Mouse (Mus musculus) hindbrain, embryonic 10.5 days (tissue): ENCODE data around the gene Vmn2r89. TPM values are rescaled to one million over a fixed set of nuclear protein-coding genes. Genes with fewer than 3 reads are reported as not detected.

Experiments
- DNase-seq: peaks from one replicate; pipeline ENCODE4 v3.0.0-alpha.2; 2017; ENCODE audit warnings: low spot score
- H3K27ac ChIP-seq: fragments of 300-500 bp; sonication (generic); 2 replicates; pipeline ENCODE4 v1.5.1; 2016; ENCODE audit warnings: mild to moderate bottlenecking, moderate library complexity
- H3K27me3 ChIP-seq: fragments of 300-500 bp; sonication (generic); 2 replicates; pipeline ENCODE4 v1.6.1; 2016; ENCODE audit warnings: mild to moderate bottlenecking; ENCODE audit not compliant: poor library complexity, insufficient read depth, severe bottlenecking
- H3K36me3 ChIP-seq: fragments of 300-500 bp; sonication (generic); 2 replicates; pipeline ENCODE4 v1.6.1; 2016; ENCODE audit warnings: mild to moderate bottlenecking, moderate library complexity
- H3K4me1 ChIP-seq: fragments of 300-500 bp; sonication (generic); replicated peaks from 2 replicates; pipeline ENCODE4 v1.6.1; 2016; ENCODE audit warnings: mild to moderate bottlenecking
- H3K4me3 ChIP-seq: fragments of 300-500 bp; sonication (generic); 2 replicates; pipeline ENCODE4 v1.5.1; 2016; ENCODE audit warnings: mild to moderate bottlenecking, moderate library complexity
- H3K9me3 ChIP-seq: fragments of 300-500 bp; sonication (generic); 2 replicates; pipeline ENCODE4 v1.6.1; 2016; ENCODE audit warnings: mild to moderate bottlenecking, moderate library complexity
- WGBS: fragments of 180-500 bp; shearing (Covaris S2); methylation state at CpG from one replicate; pipeline ENCODE4 v1.1.7; 2016; 5-methylcytosine and 5-hydroxymethylcytosine counted together
- polyA plus RNA-seq: library from polyadenylated mRNA; unstranded; fragments of >200 nt; fragmentation: Nextera tagmentation; extraction: Ambion mirVana; gene quantifications from 2 replicates; pipeline ENCODE4 v1.2.1, GENCODE M21; 2016

Gene Vmn2r89
- polyA plus RNA-seq, 1 experiment from 2014 or later, result not detected

GRCm38 (mm10) chr14:51495781-51496180, 44.1 kb downstream of the Vmn2r89 start:
- no peak for DNase-seq
- H3K36me3 ChIP-seq, result no peaks in the 10 kb centered on the region
- no peak overlapping the region for H3K27ac ChIP-seq
- no peaks in the 10 kb centered on the region for H3K9me3 ChIP-seq
- no peak overlapping the region for H3K4me3 ChIP-seq
- H3K4me1 ChIP-seq, result no peaks in the 10 kb centered on the region
- no peaks in the 10 kb centered on the region for H3K27me3 ChIP-seq
- 89% methylated on average over 2 of the region's 2 CpGs for WGBS

- no peaks in the 10 kb centered on the region for H3K27me3 ChIP-seq
- no peaks in the 10 kb centered on the region for H3K36me3 ChIP-seq
- no peak overlapping the region for H3K4me3 ChIP-seq
- no peak overlapping the region for H3K27ac ChIP-seq
- no peaks in the 10 kb centered on the region for H3K9me3 ChIP-seq
- no peak for DNase-seq
- 80% methylated on average over 1 of the region's 1 CpGs for WGBS
- no peaks in the 10 kb centered on the region for H3K4me1 ChIP-seq
Measured at GRCm38 (mm10) chr14:51496955-51497354, 45.3 kb downstream of the Vmn2r89 start.

- H3K4me3 ChIP-seq, result no peak overlapping the region
- H3K4me1 ChIP-seq, result no peaks in the 10 kb centered on the region
- no peaks in the 10 kb centered on the region for H3K9me3 ChIP-seq
- no peaks in the 10 kb centered on the region for H3K27me3 ChIP-seq
- WGBS, result 88% methylated on average over 2 of the region's 2 CpGs
- H3K36me3 ChIP-seq, result no peaks in the 10 kb centered on the region
- no peak for DNase-seq
- no peak overlapping the region for H3K27ac ChIP-seq
Measured at GRCm38 (mm10) chr14:51497958-51498357, 46.3 kb downstream of the Vmn2r89 start.

GRCm38 (mm10) chr14:51499707-51500275, 48.1 kb downstream of the Vmn2r89 start:
- DNase-seq, result no peak
- H3K27ac ChIP-seq, result no peak overlapping the region
- no peaks in the 10 kb centered on the region for H3K4me1 ChIP-seq
- WGBS, result 85% methylated on average over 2 of the region's 2 CpGs
- no peaks in the 10 kb centered on the region for H3K36me3 ChIP-seq
- no peaks in the 10 kb centered on the region for H3K9me3 ChIP-seq
- H3K27me3 ChIP-seq, result no peaks in the 10 kb centered on the region
- no peak overlapping the region for H3K4me3 ChIP-seq

GRCm38 (mm10) chr14:51500461-51500860, 48.8 kb downstream of the Vmn2r89 start:
- Histone ChIP-seq H3K36me3 (no peaks in the 10 kb centered on the region), H3K4me1 (no peaks in the 10 kb centered on the region), H3K27ac (no peak overlapping the region), H3K4me3 (no peak overlapping the region), H3K9me3 (no peaks in the 10 kb centered on the region), H3K27me3 (no peaks in the 10 kb centered on the region)
- WGBS, result 90% methylated on average over 4 of the region's 4 CpGs
- DNase-seq, result no peak

- Histone ChIP-seq H3K9me3 (no peaks in the 10 kb centered on the region), H3K27me3 (no peaks in the 10 kb centered on the region), H3K4me1 (no peaks in the 10 kb centered on the region), H3K4me3 (no peak overlapping the region), H3K27ac (no peak overlapping the region), H3K36me3 (no peaks in the 10 kb centered on the region)
- 96% methylated on average over 8 of the region's 8 CpGs for WGBS
- DNase-seq, result no peak
Measured at GRCm38 (mm10) chr14:51507416-51507815, 55.8 kb downstream of the Vmn2r89 start.

Other genes with a start within 250 kb of the Vmn2r89 start
- not detected in 2 replicates for gene Ear14, start 248.5 kb upstream of the Vmn2r89 start, polyA plus RNA-seq
- gene Rnase2a, start 195.7 kb upstream of the Vmn2r89 start, polyA plus RNA-seq, result not detected in 2 replicates
- gene Gm7247, start 90.1 kb upstream of the Vmn2r89 start, polyA plus RNA-seq, result not detected in 2 replicates
- gene Vmn2r88, start 41.0 kb upstream of the Vmn2r89 start, polyA plus RNA-seq, result not detected in 2 replicates
- gene Gm5622, start 100.9 kb downstream of the Vmn2r89 start, polyA plus RNA-seq, result not detected in 2 replicates
- gene Gm17175, start 122.2 kb downstream of the Vmn2r89 start, polyA plus RNA-seq, result not detected in 2 replicates
- not detected in 2 replicates for gene Gm17174, start 140.3 kb downstream of the Vmn2r89 start, polyA plus RNA-seq
- gene Gm17078, start 159.5 kb downstream of the Vmn2r89 start, polyA plus RNA-seq, result not detected in 2 replicates
- gene Gm4181, start 183.8 kb downstream of the Vmn2r89 start, polyA plus RNA-seq, result not detected in 2 replicates
- not detected in 2 replicates for gene Gm17079, start 243.6 kb downstream of the Vmn2r89 start, polyA plus RNA-seq